Mouse (Mus musculus): ENCODE measurements at regions not wholly inside any gene's neighbourhood (a gene's known extent, or its start where the extent isn't known, plus 50 kb on each side); places are given as distances from the start of the nearest gene placed in this dataset.

DNA sequence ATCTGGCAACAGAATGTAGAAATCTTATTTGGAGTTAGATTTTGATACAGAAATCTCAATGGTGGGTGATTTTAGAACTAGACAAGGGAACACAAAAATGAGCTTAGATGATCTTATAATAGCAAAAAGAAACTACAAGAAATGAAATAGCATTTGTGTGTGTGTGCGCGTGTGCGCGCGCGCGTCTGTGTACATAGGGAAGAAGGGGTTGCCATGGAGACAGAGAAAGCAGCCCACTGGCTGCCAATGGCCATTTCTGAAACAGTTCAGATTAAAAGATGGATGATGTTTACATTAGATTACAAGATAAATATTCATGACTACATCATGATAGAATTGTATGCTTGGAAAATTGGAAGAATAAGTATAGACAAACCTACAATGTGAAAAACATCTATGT, 112.1 kb downstream of the Twistnb start:
- TF ChIP-seq FLI1 (IDR thresholded peaks at IDR 0.05; ENCODE audit: low read length) (no peak), GATA1 (IDR thresholded peaks at IDR 0.05; ENCODE audit: borderline replicate concordance, low read length) (no peak)
